Mouse (Mus musculus): ENCODE data around the gene Ptgis.

Ptgis gene

DNA sequence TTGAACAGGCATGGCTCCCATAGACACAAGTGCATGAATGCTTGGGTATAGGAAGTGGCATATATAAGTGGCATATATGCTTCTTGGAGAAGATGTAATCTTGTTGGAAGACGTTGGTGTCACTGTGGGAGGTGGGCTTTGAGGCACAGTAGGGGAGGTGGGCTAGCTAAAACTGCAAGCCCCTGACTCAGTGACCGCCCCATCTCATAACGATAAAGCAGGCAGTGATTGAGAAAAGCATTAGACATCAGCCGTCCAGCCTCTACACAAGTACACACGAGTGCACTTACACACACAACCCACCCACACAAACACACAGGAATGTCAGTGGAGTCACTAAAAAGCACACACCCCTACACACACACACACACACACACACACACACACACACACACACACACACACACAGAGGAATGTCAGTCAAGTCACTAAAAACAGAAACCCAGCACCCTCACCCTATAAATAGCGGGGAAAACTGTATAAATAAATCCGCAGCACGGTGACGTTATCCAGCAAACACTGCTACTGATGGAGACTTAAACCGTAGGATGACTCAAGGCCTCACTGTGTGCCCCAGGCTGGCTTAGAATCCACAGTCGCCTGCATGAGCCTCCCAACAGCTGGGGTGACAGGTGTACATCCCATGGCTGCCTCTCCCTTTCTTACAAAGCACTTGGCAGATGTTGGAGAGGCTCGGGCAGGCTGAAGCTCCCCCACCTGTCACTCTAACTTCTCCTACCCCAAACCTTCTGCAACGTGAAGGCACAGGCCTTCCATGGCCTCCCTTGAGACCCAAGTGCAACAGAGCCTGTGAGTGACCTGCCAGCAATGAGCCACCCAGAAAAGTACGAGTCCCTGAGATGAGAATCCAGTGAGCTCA, 27.4 kb upstream of the Ptgis start:
- peaks cover 41% of the 10 kb centered on the region for H3K4me1 ChIP-seq (replicated peaks; ENCODE audit: low read depth, low read length)
- H3K9me3 ChIP-seq (ENCODE audit: low read length) = 0 out of 2 replicates have a peak, but pooled peaks cover 3% of the 10 kb centered on the region
- H3K36me3 ChIP-seq (ENCODE audit: insufficient read depth, low read length) = no peaks in the 10 kb centered on the region
- no peaks in the 10 kb centered on the region for H3K27me3 ChIP-seq (ENCODE audit: insufficient read depth, low read length)
- TF ChIP-seq CTCF (conservative IDR thresholded peaks at IDR 0.05; ENCODE audit: low read length) = no peak
- no peak for TF ChIP-seq POU5F1 (IDR thresholded peaks at IDR 0.05; ENCODE audit: borderline replicate concordance, low read length)
- no peak for TF ChIP-seq NANOG (IDR thresholded peaks at IDR 0.05; ENCODE audit: borderline replicate concordance, low read length)
- no peak overlapping the region for H3K4me3 ChIP-seq (replicated peaks; ENCODE audit: low read length)

GRCm38 (mm10) chr2:167266231-167266630, 25.8 kb upstream of the Ptgis start:
- H3K9me3 ChIP-seq (ENCODE audit: low read length) = peaks cover 7% of the 10 kb centered on the region; the same call in 1 of the 2 replicates
- TF ChIP-seq NANOG (IDR thresholded peaks at IDR 0.05; ENCODE audit: borderline replicate concordance, low read length) = no peak
- TF ChIP-seq POU5F1 (IDR thresholded peaks at IDR 0.05; ENCODE audit: borderline replicate concordance, low read length) = no peak
- no peak for TF ChIP-seq CTCF (conservative IDR thresholded peaks at IDR 0.05; ENCODE audit: low read length)

GRCm38 (mm10) chr2:167265806-167266205, 25.4 kb upstream of the Ptgis start:
- Histone ChIP-seq H3K36me3 (ENCODE audit: insufficient read depth, low read length) (no peaks in the 10 kb centered on the region), H3K9me3 (ENCODE audit: low read length) (peaks cover 7% of the 10 kb centered on the region; the same call in 1 of the 2 replicates), H3K4me1 (replicated peaks; ENCODE audit: low read depth, low read length) (peaks cover 37% of the 10 kb centered on the region), H3K4me3 (replicated peaks; ENCODE audit: low read length) (no peak overlapping the region), H3K27me3 (ENCODE audit: insufficient read depth, low read length) (no peaks in the 10 kb centered on the region)
- TF ChIP-seq POU5F1 (IDR thresholded peaks at IDR 0.05; ENCODE audit: borderline replicate concordance, low read length) (no peak), CTCF (conservative IDR thresholded peaks at IDR 0.05; ENCODE audit: low read length) (no peak), NANOG (IDR thresholded peaks at IDR 0.05; ENCODE audit: borderline replicate concordance, low read length) (no peak)

More at GRCm38 (mm10) chr2:167266231-167266630, 25.8 kb upstream of the Ptgis start:
- Histone ChIP-seq H3K27me3 (ENCODE audit: insufficient read depth, low read length) (no peaks in the 10 kb centered on the region), H3K4me3 (replicated peaks; ENCODE audit: low read length) (no peak overlapping the region), H3K4me1 (replicated peaks; ENCODE audit: low read depth, low read length) (peaks cover 37% of the 10 kb centered on the region), H3K36me3 (ENCODE audit: insufficient read depth, low read length) (no peaks in the 10 kb centered on the region)

DNA sequence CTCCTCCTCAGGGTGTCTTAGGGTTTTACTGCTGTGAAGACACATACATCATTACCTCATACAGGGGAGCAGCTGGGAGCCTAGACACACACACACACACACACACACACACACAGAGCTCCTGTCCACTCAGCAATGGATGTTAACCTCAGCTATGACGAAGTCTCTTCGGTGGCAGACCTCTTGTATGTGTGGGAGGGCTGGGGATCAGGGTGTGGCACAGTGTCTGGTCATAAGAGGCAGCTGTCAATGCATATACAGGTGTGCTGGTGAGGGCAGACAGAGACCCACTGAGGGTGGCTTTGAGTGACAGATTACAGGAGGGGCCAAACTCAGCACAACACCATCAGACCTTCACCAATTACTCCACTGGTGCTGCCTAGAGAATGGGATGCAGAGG, 24.6 kb upstream of the Ptgis start:
- H3K4me1 ChIP-seq (replicated peaks; ENCODE audit: low read depth, low read length) = peaks cover 37% of the 10 kb centered on the region
- peaks cover 7% of the 10 kb centered on the region; the same call in 1 of the 2 replicates for H3K9me3 ChIP-seq (ENCODE audit: low read length)
- H3K36me3 ChIP-seq (ENCODE audit: insufficient read depth, low read length) = no peaks in the 10 kb centered on the region
- no peak overlapping the region for H3K4me3 ChIP-seq (replicated peaks; ENCODE audit: low read length)
- no peaks in the 10 kb centered on the region for H3K27me3 ChIP-seq (ENCODE audit: insufficient read depth, low read length)
- TF ChIP-seq POU5F1 (IDR thresholded peaks at IDR 0.05; ENCODE audit: borderline replicate concordance, low read length) (no peak), CTCF (conservative IDR thresholded peaks at IDR 0.05; ENCODE audit: low read length) (no peak), NANOG (IDR thresholded peaks at IDR 0.05; ENCODE audit: borderline replicate concordance, low read length) (no peak)

DNA sequence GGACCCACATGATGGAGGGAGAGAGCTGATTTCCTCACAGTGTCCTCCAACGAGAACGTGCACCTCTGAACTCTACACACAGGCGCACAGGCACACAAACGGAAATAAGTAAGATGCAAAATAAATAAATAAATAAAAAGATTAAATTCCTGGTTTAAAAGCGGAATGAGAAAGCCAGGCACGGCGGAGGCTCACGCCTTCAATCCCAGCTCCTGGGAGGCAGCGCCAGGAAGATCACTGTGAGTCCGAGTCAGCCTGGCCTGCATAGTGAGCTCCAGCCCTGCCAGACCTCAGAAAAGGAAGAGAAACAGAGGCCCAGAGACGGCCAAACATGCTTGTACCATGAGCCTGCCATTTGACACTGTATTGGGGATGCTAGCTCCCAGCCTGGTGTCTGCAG, 23.5 kb upstream of the Ptgis start:
- no peak for TF ChIP-seq CTCF (conservative IDR thresholded peaks at IDR 0.05; ENCODE audit: low read length)
- TF ChIP-seq POU5F1 (IDR thresholded peaks at IDR 0.05; ENCODE audit: borderline replicate concordance, low read length) = no peak
- no peak for TF ChIP-seq NANOG (IDR thresholded peaks at IDR 0.05; ENCODE audit: borderline replicate concordance, low read length)
- H3K4me1 ChIP-seq (replicated peaks; ENCODE audit: low read depth, low read length) = peaks cover 37% of the 10 kb centered on the region
- H3K36me3 ChIP-seq (ENCODE audit: insufficient read depth, low read length) = no peaks in the 10 kb centered on the region
- peak overlapping the region; percentile 80 for H3K4me3 ChIP-seq (replicated peaks; ENCODE audit: low read length)
- H3K27me3 ChIP-seq (ENCODE audit: insufficient read depth, low read length) = no peaks in the 10 kb centered on the region
- peaks cover 7% of the 10 kb centered on the region; the same call in 1 of the 2 replicates for H3K9me3 ChIP-seq (ENCODE audit: low read length)

- Histone ChIP-seq H3K27me3 (ENCODE audit: insufficient read depth, low read length) (no peaks in the 10 kb centered on the region), H3K4me1 (replicated peaks; ENCODE audit: low read depth, low read length) (peaks cover 37% of the 10 kb centered on the region), H3K36me3 (ENCODE audit: insufficient read depth, low read length) (no peaks in the 10 kb centered on the region), H3K9me3 (ENCODE audit: low read length) (peaks cover 7% of the 10 kb centered on the region; the same call in 1 of the 2 replicates), H3K4me3 (replicated peaks; ENCODE audit: low read length) (peak overlapping the region; percentile 80)
- TF ChIP-seq NANOG (IDR thresholded peaks at IDR 0.05; ENCODE audit: borderline replicate concordance, low read length) = no peak
- TF ChIP-seq POU5F1 (IDR thresholded peaks at IDR 0.05; ENCODE audit: borderline replicate concordance, low read length) = no peak
- no peak for TF ChIP-seq CTCF (conservative IDR thresholded peaks at IDR 0.05; ENCODE audit: low read length)
These were observed 22.8 kb upstream of the Ptgis start for GRCm38 (mm10) chr2:167263040-167263810.

GRCm38 (mm10) chr2:167262433-167262832, 22.0 kb upstream of the Ptgis start:
- no peak for TF ChIP-seq POU5F1 (IDR thresholded peaks at IDR 0.05; ENCODE audit: borderline replicate concordance, low read length)
- no peak for TF ChIP-seq CTCF (conservative IDR thresholded peaks at IDR 0.05; ENCODE audit: low read length)
- no peak for TF ChIP-seq NANOG (IDR thresholded peaks at IDR 0.05; ENCODE audit: borderline replicate concordance, low read length)
- H3K9me3 ChIP-seq (ENCODE audit: low read length) = peaks cover 7% of the 10 kb centered on the region; the same call in 1 of the 2 replicates
- H3K36me3 ChIP-seq (ENCODE audit: insufficient read depth, low read length) = no peaks in the 10 kb centered on the region
- peaks cover 37% of the 10 kb centered on the region for H3K4me1 ChIP-seq (replicated peaks; ENCODE audit: low read depth, low read length)
- H3K4me3 ChIP-seq (replicated peaks; ENCODE audit: low read length) = no peak overlapping the region
- no peaks in the 10 kb centered on the region for H3K27me3 ChIP-seq (ENCODE audit: insufficient read depth, low read length)

GRCm38 (mm10) chr2:167261106-167261505, 20.7 kb upstream of the Ptgis start:
- peaks cover 33% of the 10 kb centered on the region for H3K4me1 ChIP-seq (replicated peaks; ENCODE audit: low read depth, low read length)
- no peak for TF ChIP-seq CTCF (conservative IDR thresholded peaks at IDR 0.05; ENCODE audit: low read length)
- TF ChIP-seq POU5F1 (IDR thresholded peaks at IDR 0.05; ENCODE audit: borderline replicate concordance, low read length) = no peak
- no peak for TF ChIP-seq NANOG (IDR thresholded peaks at IDR 0.05; ENCODE audit: borderline replicate concordance, low read length)
- H3K36me3 ChIP-seq (ENCODE audit: insufficient read depth, low read length) = no peaks in the 10 kb centered on the region
- peaks cover 7% of the 10 kb centered on the region; the same call in 1 of the 2 replicates for H3K9me3 ChIP-seq (ENCODE audit: low read length)
- H3K27me3 ChIP-seq (ENCODE audit: insufficient read depth, low read length) = no peaks in the 10 kb centered on the region
- H3K4me3 ChIP-seq (replicated peaks; ENCODE audit: low read length) = no peak overlapping the region
